Mouse (Mus musculus) MN1 (cell line): ENCODE data around the gene Rhot2.
"Not testable (repeated sequence)": the region's sequence is repeated elsewhere in the genome, so short reads cannot be mapped to it uniquely, and the experiment has no call there.

ENCODE experiments used
- DNase-seq: peaks from one replicate; pipeline ENCODE4 v3.0.0-alpha.2; 2016; ENCODE audit warnings: low spot score

Gene Rhot2

GRCm38 (mm10) chr17:25874148-25874720 lies 29.6 kb upstream of the Rhot2 start:
- DNase-seq = no peak

GRCm38 (mm10) chr17:25873405-25874147 lies 28.9 kb upstream of the Rhot2 start:
- no peak for DNase-seq

DNA sequence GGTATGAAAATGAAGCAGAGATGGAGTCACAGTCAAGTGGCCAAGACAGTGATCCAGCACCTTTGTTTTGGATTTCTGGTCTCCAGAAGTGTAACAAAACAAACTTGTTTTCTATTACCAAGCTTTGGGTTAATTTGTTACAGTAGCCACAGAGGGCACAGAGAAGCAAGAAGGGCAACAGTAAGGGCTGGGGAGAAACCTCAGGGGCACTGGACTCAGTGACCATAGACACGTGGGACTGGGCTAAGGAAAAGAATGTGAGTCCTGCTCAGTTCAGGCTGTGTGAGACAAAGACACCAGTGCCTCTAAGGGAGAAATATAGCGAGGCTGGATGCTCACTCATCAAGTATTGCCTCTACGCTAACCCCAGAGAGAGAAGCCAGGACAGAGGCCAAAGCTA lies 28.0 kb upstream of the Rhot2 start:
- no peak for DNase-seq

GRCm38 (mm10) chr17:25871566-25871965 lies 26.9 kb upstream of the Rhot2 start:
- DNase-seq = not testable (repeated sequence)

- no peak for DNase-seq
These were observed 25.3 kb upstream of the Rhot2 start for GRCm38 (mm10) chr17:25869954-25870353.

- no peak for DNase-seq
These were observed 24.8 kb upstream of the Rhot2 start for GRCm38 (mm10) chr17:25869498-25869897.

- DNase-seq = peak; percentile 77
These were observed 24.0 kb upstream of the Rhot2 start, which contains the start of gene Mcrip2 for GRCm38 (mm10) chr17:25868601-25869191. Gene Mcrip2, minus strand, starts transcription at chr17:25868764.

DNA sequence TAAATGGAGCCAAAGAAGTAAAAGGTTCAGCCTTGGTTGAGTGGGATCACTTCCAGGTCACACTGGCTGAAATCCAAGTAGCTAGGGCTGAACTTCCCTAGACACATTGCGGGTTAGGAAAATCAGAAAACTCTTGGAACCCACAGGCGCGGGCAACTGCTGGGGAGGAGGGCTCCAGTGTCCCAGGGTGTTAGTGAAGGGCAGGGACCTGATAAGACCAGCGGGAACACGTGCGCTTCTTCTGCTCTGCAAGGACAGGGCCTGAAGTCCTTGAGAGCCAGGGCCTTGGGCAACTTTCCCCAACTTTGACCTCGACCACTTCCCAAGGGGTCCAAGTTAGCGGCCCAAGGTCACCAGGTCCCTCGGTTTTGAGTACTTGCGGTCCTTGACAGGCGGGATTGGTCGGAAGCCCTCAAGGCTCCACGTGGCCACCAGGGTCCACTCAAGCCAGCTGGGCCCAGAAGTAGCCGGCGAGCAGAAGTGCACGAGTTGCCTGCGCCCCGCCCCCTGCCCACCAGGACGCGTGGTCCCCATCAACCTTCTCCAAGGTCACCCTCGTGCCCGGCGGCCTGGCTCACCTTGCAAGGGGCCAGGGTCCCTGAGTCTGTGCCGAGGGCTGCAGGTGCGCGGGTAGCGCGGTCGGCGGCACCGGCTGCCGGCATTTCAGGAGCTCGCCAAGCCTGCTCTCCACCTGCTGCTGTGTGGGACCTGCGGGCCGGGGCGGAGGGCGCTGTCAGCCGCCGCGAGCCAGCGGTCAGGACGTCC lies 23.4 kb upstream of the Rhot2 start:
- DNase-seq = peak; percentile 45

GRCm38 (mm10) chr17:25867509-25867835 lies 22.8 kb upstream of the Rhot2 start:
- no peak for DNase-seq

DNA sequence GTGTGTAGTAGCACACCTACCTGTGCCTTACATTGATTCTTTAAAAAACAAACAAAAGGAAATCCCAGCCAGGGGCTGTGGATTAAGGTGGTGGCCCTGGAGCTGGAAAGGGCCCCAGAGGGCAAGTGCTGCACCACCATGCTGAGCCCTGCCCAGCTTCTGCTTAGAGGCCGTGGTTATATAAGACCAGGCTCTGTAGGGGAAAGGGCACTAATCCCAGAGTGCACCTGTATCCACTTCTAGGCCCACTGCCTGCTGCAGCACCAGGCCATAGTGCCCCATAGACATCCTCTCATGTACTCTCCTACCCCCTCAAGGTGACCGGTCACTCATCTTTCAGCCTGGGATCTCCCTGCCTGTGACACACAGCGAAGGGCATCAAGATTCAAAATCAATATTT lies 21.5 kb upstream of the Rhot2 start:
- DNase-seq = no peak

DNA sequence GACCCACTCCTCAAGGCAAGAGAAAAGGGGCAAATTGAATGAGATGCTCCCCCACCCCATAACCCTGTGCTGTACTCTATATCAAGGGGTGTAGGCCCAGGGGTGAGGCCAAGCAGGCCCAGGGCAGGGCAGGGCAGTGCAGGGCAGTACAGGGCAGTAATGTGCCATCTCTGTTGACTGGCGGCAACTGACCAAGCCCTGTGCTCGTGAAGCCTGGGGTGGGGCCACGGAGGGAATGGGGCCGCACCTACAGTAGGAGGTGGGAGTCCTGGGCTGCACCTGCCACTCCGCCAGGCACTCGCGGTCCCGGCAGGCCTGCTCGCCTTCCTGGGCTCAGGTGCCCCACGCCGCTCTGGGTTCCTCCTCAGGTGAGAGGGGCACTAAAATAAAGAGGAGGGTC lies 20.6 kb upstream of the Rhot2 start:
- DNase-seq = no peak

- DNase-seq = no peak
These were observed 19.7 kb upstream of the Rhot2 start for GRCm38 (mm10) chr17:25864311-25864710.

DNA sequence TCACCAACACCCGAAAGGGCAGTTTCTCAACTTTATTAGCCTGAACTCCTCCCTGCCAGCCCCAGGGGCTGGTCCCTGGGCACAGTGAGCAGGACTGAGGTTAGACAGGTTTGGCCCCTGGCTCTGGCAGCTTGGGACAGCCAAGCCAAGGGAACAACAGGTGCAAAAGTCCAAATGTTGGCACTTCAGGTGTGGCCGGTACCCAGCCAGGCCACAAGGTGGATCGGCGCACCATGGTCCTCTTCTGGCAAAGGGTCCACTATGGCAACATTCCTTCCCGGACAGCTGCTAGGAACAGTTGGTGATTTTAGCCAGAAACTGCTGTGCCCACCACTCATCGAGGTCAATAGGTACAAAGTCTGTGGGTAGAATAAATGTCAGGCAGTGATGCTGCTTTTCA lies 19.0 kb upstream of the Rhot2 start:
- DNase-seq = no peak

- no peak for DNase-seq
These were observed 17.3 kb upstream of the Rhot2 start for GRCm38 (mm10) chr17:25861704-25862612.

DNA sequence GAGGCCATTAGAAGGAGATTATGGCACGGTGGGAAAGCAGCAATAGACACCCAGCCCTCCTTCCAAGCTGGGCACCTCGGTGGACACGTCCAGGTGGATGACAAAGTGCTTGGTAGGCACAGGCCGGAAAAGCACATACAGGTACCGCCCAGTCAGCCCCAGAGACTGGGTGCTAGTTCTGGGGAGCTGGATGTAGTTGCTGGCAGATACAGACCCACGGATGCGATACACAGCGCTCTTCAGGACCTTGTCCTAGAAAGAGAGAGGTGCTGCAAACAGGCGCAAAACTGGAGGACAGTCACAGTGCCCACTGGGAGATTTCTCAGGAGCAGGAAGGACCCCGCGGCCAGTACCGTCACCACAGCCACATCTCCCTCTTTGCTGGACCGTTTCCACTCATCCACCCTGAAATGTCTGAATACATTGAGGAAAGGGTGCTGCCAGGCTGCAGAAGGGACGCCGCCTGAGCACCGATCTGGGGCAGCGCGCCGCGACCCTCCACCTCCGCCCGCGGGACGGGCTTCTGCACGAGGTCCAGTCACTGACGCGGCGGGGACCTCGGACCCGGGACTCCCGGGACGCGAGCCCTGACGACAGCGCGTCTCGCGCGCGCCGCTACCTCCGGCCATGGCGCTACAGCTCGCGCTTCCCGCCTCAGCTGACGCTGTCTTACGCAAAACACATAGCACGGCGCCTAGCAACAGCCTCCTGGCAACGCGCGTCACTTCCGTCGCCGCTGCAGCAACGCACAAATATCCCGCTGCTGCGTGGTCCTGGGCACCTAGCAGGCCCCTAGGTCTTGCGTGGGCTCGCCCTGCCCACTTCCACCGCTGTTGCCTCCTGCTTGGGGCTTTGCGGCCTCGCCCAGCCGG lies 16.4 kb upstream of the Rhot2 start, which contains the start of gene Wdr90:
Gene Wdr90, minus strand, starts transcription at position 670 of the 872 bp plus-strand sequence.
- DNase-seq = peak; percentile 91

GRCm38 (mm10) chr17:25860229-25860628 lies 15.6 kb upstream of the Rhot2 start:
- DNase-seq = no peak

GRCm38 (mm10) chr17:25843636-25844395 lies 835 bp downstream of the Rhot2 start:
- peak; percentile 26 for DNase-seq

- DNase-seq = no peak
These were observed 1.5 kb downstream of the Rhot2 start for GRCm38 (mm10) chr17:25843122-25843521.

GRCm38 (mm10) chr17:25842509-25842908 lies 2.1 kb downstream of the Rhot2 start:
- DNase-seq = no peak
